Mouse (Mus musculus) E14TG2a.4 (cell line): ENCODE measurements around the gene Gba.

Experiments
- CTCF ChIP-seq: conservative IDR thresholded peaks from 2 replicates; pipeline ENCODE4 v1.5.1; 2014; ENCODE audit warnings: low read length
- POU5F1 ChIP-seq: IDR thresholded peaks from 2 replicates; pipeline ENCODE4 v1.6.1; 2014; ENCODE audit warnings: low read length, borderline replicate concordance

DNA sequence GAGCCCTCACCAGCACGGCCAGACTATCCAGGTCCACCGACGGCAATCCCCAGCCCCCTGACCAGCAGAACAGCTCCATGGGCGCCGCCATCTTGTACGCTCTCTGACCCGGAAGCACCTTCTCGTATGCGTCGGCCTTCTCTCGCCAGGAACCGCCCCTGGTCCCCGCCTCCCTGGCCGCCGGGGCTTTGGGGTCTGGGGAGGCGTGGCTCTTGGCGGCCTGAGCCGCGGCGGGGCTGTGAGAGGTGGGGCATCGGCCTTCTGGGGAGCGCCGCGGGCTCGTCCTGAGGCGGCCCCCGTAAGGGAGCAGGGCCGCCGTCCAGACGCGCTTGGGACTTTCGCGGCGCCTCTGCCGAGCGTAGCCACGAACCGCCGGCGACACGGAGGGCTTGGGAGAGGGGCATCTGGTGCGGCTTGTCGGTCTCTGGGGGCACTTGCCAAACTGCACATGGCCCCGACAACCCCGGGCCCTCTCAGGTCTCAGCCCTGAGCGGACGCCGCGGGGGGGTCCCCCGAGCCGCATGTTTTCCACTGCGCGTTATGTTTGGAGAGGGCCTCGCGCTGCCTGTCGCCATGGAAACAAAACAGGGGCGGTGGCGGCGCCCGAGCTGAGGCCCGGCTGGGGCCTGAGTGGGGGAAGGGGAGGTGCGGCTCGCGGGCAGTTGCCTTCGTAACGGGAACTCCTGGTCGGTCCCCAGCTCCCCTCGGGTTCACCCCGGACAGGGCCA, 11.2 kb downstream of the Gba start:
- TF ChIP-seq CTCF (no peak), POU5F1 (no peak)
